Mouse (Mus musculus) megakaryocyte-erythroid progenitor cell, adult 5-6 weeks (primary cell): ENCODE measurements around the gene Cd40lg. TPM values are rescaled to one million over a fixed set of nuclear protein-coding genes. Genes with fewer than 3 reads are reported as not detected.

Experiments
- ATAC-seq: replicated peaks from 2 replicates; pipeline ENCODE4 v1.8.0; 2016; ENCODE audit warnings: mild to moderate bottlenecking, inconsistent platforms; ENCODE audit not compliant: severe bottlenecking, poor library complexity, low FRiP score, low TSS enrichment
- total RNA-seq, 2 experiments: library from RNA; stranded (forward) in 1 of 2; stranded (reverse) in 1 of 2; fragments of 200-1000, 215-1000 nt in 1 of 2; fragments of >200 nt in 1 of 2; fragmentation: Nextera tagmentation in 1 of 2; gene quantifications; 2 replicates each; pipeline ENCODE4 v1.2.3; 2014 to 2017

The Cd40lg gene
- total RNA-seq (2014; fragmentation: Nextera tagmentation) (not detected in 2 replicates), total RNA-seq (2017) (not detected in 2 replicates)

DNA sequence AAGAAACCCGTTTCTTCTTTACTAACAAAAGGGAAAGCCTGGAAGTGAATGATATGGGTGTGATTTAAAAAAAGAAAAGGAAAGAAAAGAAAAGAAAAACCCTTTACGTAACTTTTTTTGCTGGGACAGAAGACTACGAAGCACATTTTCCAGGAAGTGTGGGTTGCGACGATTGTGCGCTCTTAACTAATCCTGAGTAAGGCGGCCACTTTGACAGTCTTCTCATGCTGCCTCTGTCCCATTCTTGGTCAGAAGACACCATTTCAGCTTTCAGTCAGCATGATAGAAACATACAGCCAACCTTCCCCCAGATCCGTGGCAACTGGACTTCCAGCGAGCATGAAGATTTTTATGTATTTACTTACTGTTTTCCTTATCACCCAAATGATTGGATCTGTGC is at the start of gene Cd40lg:
Gene Cd40lg (plus strand): TSS at position 268 of the 400 bp plus-strand sequence.
- ATAC-seq, result no peak

- no peak for ATAC-seq
Measured at GRCm38 (mm10) chrX:57166549-57166948, 45.4 kb upstream of the Cd40lg start.

DNA sequence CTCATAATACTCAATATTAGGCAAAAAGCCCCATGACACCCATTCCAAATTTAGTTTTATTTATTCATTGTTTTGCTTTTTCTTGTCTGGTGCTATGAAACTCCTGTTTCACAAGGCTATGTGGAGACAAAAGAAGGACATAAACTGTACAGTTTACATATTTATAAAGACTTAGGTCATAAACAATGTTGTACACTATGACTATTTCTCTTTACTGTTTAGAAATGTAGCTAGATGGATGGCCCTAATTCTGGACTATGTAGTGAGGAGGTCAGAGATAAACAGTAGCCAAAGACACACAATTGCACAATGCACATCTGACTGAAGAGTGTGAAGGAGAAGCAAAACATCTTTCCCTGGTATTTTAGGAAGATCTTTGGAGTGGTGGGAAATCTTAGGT is 40.7 kb upstream of the Cd40lg start:
- ATAC-seq, result no peak

- no peak for ATAC-seq
Measured at GRCm38 (mm10) chrX:57177225-57177779, 34.6 kb upstream of the Cd40lg start.

GRCm38 (mm10) chrX:57182470-57182869 is 29.5 kb upstream of the Cd40lg start:
- ATAC-seq, result no peak

- no peak for ATAC-seq
Measured at GRCm38 (mm10) chrX:57183359-57183758, 28.6 kb upstream of the Cd40lg start.

DNA sequence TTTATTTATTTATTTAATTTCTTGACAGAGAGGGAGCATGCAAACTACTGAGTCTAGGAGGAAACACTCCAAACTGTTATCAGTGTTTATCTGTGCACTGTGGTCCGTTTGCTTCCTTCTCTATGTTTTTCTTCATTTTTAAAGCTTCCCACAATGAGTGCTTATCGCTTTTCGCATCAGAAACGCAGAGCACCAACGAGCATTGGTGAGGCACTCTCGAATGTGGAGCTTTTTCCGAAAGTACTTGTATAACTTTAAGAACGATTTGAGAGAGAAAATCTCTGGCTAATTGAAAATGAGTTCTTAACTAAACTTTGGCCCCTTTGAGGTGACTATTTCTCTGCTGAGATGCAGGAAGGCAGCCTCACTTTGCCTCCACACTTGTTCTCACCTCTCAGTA is 24.6 kb upstream of the Cd40lg start:
- ATAC-seq, result no peak

DNA sequence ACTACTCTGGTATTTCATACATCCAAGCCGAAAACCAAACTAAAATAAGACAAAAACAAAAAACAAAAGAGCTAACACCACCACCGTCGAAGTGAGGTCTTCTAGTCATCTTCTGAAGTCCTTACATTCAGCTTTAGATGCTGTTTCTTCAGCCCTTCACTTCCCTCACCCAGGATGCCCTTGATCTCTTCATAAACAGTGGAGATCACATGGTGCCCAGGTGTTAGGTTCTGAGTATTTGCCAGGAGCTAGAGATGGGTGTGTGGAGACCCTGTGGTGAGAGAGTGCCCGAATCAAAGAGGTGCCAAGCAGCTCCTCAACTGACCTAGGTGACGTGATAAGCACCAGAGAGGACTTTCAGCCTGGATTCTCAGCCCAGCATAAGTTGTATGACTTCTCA is 22.6 kb upstream of the Cd40lg start:
- no peak for ATAC-seq

GRCm38 (mm10) chrX:57196319-57196718 is 15.6 kb upstream of the Cd40lg start:
- ATAC-seq, result no peak

DNA sequence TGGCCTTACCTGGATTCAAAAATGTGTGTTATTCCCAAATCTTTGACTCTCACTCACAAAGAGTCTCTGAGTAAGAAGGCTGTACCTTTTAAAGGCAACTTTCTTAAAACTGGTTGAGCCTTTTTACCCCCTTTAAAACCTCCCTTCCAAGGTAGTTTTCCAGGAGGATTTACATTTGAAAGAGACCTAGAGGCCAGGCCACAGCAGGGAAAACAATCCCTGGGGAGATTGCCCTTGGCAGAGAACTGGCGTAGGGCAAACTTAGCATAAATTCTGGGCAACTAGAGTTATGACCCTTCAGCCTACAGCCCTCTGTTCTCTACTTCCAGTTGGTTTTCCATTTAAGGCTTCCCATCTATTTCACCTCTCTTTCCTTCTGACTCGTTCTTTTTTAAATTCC is 13.9 kb upstream of the Cd40lg start:
- ATAC-seq, result no peak

DNA sequence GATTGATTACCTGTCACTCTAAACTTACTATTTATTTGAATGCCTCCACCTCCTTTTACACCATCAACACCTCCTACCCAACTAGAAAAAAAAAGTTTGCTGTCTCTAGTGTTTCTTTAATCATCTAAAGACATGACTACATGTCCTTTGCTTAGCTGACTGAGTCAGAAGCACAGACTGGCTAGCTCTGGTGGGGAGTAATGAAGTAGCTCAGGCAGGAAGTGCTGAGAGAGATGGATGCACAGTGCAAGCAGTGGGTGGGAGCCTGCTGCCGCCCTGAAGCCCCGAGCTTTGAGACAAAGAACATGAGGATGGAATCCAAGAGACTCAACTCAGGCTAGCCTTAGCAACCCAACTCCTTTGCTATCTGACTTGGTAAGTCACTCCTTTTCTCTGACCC is 11.5 kb upstream of the Cd40lg start:
- no peak for ATAC-seq

- no peak for ATAC-seq
Measured at GRCm38 (mm10) chrX:57210591-57210990, 1.4 kb upstream of the Cd40lg start.

GRCm38 (mm10) chrX:57212862-57213261 is 919 bp downstream of the Cd40lg start:
- ATAC-seq, result no peak

DNA sequence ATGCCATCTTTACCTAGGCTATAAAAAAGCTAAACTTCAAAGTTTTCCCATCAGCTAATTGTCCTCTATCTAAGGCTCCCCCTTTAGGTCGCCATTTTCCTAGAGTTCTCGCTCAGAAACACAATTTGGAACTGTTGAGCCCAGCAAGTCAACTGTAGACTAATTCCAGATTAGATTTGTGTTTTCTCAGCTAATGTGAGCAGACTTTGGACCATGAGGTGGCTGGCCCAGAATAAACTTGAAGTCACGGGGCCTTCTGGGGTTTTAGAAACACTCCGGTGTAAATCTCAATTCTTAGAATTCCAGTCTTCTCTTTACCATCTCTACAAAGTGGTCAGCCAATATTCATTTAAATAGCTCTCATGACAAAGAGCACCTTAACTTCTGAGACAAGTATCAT is 3.6 kb downstream of the Cd40lg start:
- no peak for ATAC-seq

GRCm38 (mm10) chrX:57216271-57216670 is 4.3 kb downstream of the Cd40lg start:
- ATAC-seq, result no peak

DNA sequence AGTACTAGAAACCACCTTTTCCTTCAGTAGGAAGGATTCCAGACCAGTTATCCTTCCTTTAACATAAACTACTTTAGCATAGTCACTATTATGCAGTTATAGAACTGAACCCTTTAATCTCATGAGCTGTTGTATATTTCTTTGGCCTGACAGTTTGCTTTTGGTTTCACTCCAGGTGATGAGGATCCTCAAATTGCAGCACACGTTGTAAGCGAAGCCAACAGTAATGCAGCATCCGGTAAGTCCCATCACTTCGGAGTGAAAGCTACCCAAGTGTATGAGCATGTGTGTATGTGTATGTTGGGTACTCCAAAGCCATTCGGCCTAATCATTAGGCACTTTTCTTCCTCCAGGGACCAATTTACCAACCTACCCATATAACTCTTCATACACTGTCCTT is 7.6 kb downstream of the Cd40lg start:
- ATAC-seq, result no peak

GRCm38 (mm10) chrX:57221881-57222280 is 9.9 kb downstream of the Cd40lg start:
- no peak for ATAC-seq

DNA sequence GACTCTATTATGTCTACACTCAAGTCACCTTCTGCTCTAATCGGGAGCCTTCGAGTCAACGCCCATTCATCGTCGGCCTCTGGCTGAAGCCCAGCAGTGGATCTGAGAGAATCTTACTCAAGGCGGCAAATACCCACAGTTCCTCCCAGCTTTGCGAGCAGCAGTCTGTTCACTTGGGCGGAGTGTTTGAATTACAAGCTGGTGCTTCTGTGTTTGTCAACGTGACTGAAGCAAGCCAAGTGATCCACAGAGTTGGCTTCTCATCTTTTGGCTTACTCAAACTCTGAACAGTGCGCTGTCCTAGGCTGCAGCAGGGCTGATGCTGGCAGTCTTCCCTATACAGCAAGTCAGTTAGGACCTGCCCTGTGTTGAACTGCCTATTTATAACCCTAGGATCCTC is 11.4 kb downstream of the Cd40lg start:
- no peak for ATAC-seq

GRCm38 (mm10) chrX:57228178-57228577 is 16.2 kb downstream of the Cd40lg start:
- ATAC-seq, result no peak

- no peak for ATAC-seq
Measured at GRCm38 (mm10) chrX:57233596-57233995, 21.7 kb downstream of the Cd40lg start.

DNA sequence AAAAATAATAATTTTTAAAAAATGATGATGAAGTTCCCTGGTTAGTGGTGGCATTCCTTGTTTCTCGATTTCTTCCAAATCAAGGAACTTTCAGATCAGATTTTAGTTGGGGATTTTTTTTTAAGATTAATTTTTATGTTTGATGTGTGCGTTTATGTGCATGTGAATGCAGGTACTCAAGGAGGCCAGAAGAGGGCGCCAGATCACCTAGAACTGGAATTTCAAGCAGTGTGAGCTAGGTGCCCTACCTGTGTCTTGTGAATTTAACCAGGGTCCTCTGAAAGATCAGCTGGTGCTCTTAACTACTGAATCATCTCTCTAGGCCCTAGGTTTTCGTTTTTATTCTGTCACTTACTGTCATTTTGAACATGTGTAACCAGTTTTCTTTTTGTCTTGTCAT is 24.0 kb downstream of the Cd40lg start:
- ATAC-seq, result no peak

- no peak for ATAC-seq
Measured at GRCm38 (mm10) chrX:57238572-57238971, 26.6 kb downstream of the Cd40lg start.
